Comparison of ENCODE assay signal across 21 mouse cellular contexts in genomic region chr13:20936016-20936415, GRCm38 (mm10).
"Had no signal": no experiment of that assay in that cellular context is flagged by ENCODE, and none has a peak within 500 bp of the region (broad histone marks: within the 10 kb centered on the region; RNA-seq: fewer than 3 reads in every experiment).

No protein-coding gene starts in this region.

- H3K4me3 ChIP-seq: heart, adult 2 months; heart, embryonic 12.5 days; hindbrain, embryonic 10.5 days; hindbrain, embryonic 12.5 days; intestine, embryonic 15.5 days; kidney, embryonic 15.5 days; limb, embryonic 13.5 days; limb, embryonic 15.5 days; liver, embryonic 12.5 days had no signal

- H3K4me1 ChIP-seq: heart, embryonic 12.5 days; hindbrain, embryonic 10.5 days; hindbrain, embryonic 12.5 days; intestine, embryonic 15.5 days; kidney, embryonic 15.5 days; limb, embryonic 13.5 days; limb, embryonic 15.5 days; liver, embryonic 12.5 days had no signal

- DNase-seq: gastrocnemius, postnatal 14 days; gastrocnemius, postnatal 36 days; heart, adult 2 months; heart, postnatal 10 days; heart, postnatal 4 days; kidney, adult 18-20 months; kidney, adult 8-10 months; kidney, postnatal 14 days; kidney, postnatal 36 days; layer of hippocampus, adult 9-11 months; layer of hippocampus, postnatal 36 days; left cerebral cortex, postnatal 4 days; lung, adult 18-20 months had no signal

- H3K36me3 ChIP-seq: heart, embryonic 12.5 days; hindbrain, embryonic 10.5 days; hindbrain, embryonic 12.5 days; intestine, embryonic 15.5 days; kidney, embryonic 15.5 days; limb, embryonic 13.5 days; limb, embryonic 15.5 days; liver, embryonic 12.5 days had no signal

- H3K9me3 ChIP-seq: heart, embryonic 12.5 days; hindbrain, embryonic 10.5 days; hindbrain, embryonic 12.5 days; intestine, embryonic 15.5 days; kidney, embryonic 15.5 days; limb, embryonic 13.5 days; limb, embryonic 15.5 days; liver, embryonic 12.5 days had no signal

- H3K27me3 ChIP-seq: heart, embryonic 12.5 days; hindbrain, embryonic 12.5 days; intestine, embryonic 15.5 days; kidney, embryonic 15.5 days; limb, embryonic 13.5 days; limb, embryonic 15.5 days; liver, embryonic 12.5 days had no signal
